Mouse (Mus musculus): Measurements from ENCODE around the gene Ikzf3. TPM values are rescaled to one million over a fixed set of nuclear protein-coding genes. Genes with fewer than 3 reads are reported as not detected.
A peak's percentile ranks its signal among the peaks of the same experiment; 100 is the strongest.

Ikzf3 gene
- polyA plus RNA-seq, 1 experiment from 2014 or later, result 0.73 TPM

- H3K9ac ChIP-seq (ENCODE audit: low read depth, low read length), result peak within 1 kb of the TSS; percentile 61
- peak within 1 kb of the TSS; percentile 73 for H3K4me3 ChIP-seq (ENCODE audit: low read length)
- WGBS, result 1% methylated on average over 51 of the region's 51 CpGs
- peak within 1 kb of the TSS; percentile 52; the same call in 1 of the 2 replicates for H3K27ac ChIP-seq (ENCODE audit: low read depth, low read length)
- H3K4me1 ChIP-seq (ENCODE audit: control insufficient read depth, insufficient read depth, low read length), result peaks cover 4% of the 10 kb centered on the region; the same call in 1 of the 2 replicates
- no peaks in the 10 kb centered on the region for H3K9me3 ChIP-seq (ENCODE audit: control insufficient read depth, low read length)
- H3K36me3 ChIP-seq (ENCODE audit: control insufficient read depth, insufficient read depth, low read length), result no peaks in the 10 kb centered on the region
- ATAC-seq (ENCODE audit: low FRiP score, low TSS enrichment), result peak; percentile 97
- H3K4me2 ChIP-seq (replicated peaks; ENCODE audit: low read depth, low read length), result peak within 1 kb of the TSS; percentile 78
- H3K27me3 ChIP-seq (ENCODE audit: control insufficient read depth, insufficient read depth, low read length), result peaks cover 29% of the 10 kb centered on the region
These were observed 5.4 kb upstream of the Ikzf3 start, which contains the start of gene Zpbp2 for GRCm38 (mm10) chr11:98550975-98551828. Zpbp2 (plus strand) TSS chr11:98551097.

GRCm38 (mm10) chr11:98550311-98550974 is 4.6 kb upstream of the Ikzf3 start:
- Histone ChIP-seq H3K4me2 (replicated peaks; ENCODE audit: low read depth, low read length) (peak overlapping the region; percentile 78), H3K4me3 (ENCODE audit: low read length) (peak overlapping the region; percentile 73), H3K36me3 (ENCODE audit: control insufficient read depth, insufficient read depth, low read length) (no peaks in the 10 kb centered on the region), H3K9me3 (ENCODE audit: control insufficient read depth, low read length) (no peaks in the 10 kb centered on the region), H3K27ac (ENCODE audit: low read depth, low read length) (no peak overlapping the region; the same call in 1 of the 2 replicates), H3K27me3 (ENCODE audit: control insufficient read depth, insufficient read depth, low read length) (peaks cover 36% of the 10 kb centered on the region), H3K4me1 (ENCODE audit: control insufficient read depth, insufficient read depth, low read length) (peaks cover 4% of the 10 kb centered on the region; the same call in 1 of the 2 replicates), H3K9ac (ENCODE audit: low read depth, low read length) (0 out of 2 replicates have a peak overlapping the region, but pooled peaks have one; percentile 15)
- ATAC-seq (ENCODE audit: low FRiP score, low TSS enrichment), result no peak
- WGBS, result 19% methylated on average over 20 of the region's 20 CpGs

GRCm38 (mm10) chr11:98549363-98549762 is 3.5 kb upstream of the Ikzf3 start:
- H3K4me1 ChIP-seq (ENCODE audit: control insufficient read depth, insufficient read depth, low read length), result peaks cover 4% of the 10 kb centered on the region; the same call in 1 of the 2 replicates
- 73% methylated on average over 4 of the region's 4 CpGs for WGBS
- no peak overlapping the region for H3K27ac ChIP-seq (ENCODE audit: low read depth, low read length)
- no peak for ATAC-seq (ENCODE audit: low FRiP score, low TSS enrichment)
- H3K27me3 ChIP-seq (ENCODE audit: control insufficient read depth, insufficient read depth, low read length), result peaks cover 38% of the 10 kb centered on the region
- H3K4me3 ChIP-seq (ENCODE audit: low read length), result no peak overlapping the region
- H3K9me3 ChIP-seq (ENCODE audit: control insufficient read depth, low read length), result no peaks in the 10 kb centered on the region
- no peak overlapping the region for H3K4me2 ChIP-seq (replicated peaks; ENCODE audit: low read depth, low read length)
- no peak overlapping the region for H3K9ac ChIP-seq (ENCODE audit: low read depth, low read length)
- no peaks in the 10 kb centered on the region for H3K36me3 ChIP-seq (ENCODE audit: control insufficient read depth, insufficient read depth, low read length)

- no peak overlapping the region for H3K9ac ChIP-seq (ENCODE audit: low read depth, low read length)
- ATAC-seq (ENCODE audit: low FRiP score, low TSS enrichment), result no peak
- H3K27ac ChIP-seq (ENCODE audit: low read depth, low read length), result no peak overlapping the region
- peaks cover 4% of the 10 kb centered on the region; the same call in 1 of the 2 replicates for H3K4me1 ChIP-seq (ENCODE audit: control insufficient read depth, insufficient read depth, low read length)
- H3K36me3 ChIP-seq (ENCODE audit: control insufficient read depth, insufficient read depth, low read length), result no peaks in the 10 kb centered on the region
- 62% methylated on average over 3 of the region's 3 CpGs for WGBS
- no peaks in the 10 kb centered on the region for H3K9me3 ChIP-seq (ENCODE audit: control insufficient read depth, low read length)
- peaks cover 54% of the 10 kb centered on the region for H3K27me3 ChIP-seq (ENCODE audit: control insufficient read depth, insufficient read depth, low read length)
- no peak overlapping the region for H3K4me3 ChIP-seq (ENCODE audit: low read length)
- H3K4me2 ChIP-seq (replicated peaks; ENCODE audit: low read depth, low read length), result no peak overlapping the region
These were observed 1.5 kb upstream of the Ikzf3 start for GRCm38 (mm10) chr11:98547308-98547693.

- Histone ChIP-seq H3K27ac (ENCODE audit: low read depth, low read length) (no peak overlapping the region), H3K4me2 (replicated peaks; ENCODE audit: low read depth, low read length) (no peak overlapping the region), H3K9me3 (ENCODE audit: control insufficient read depth, low read length) (no peaks in the 10 kb centered on the region), H3K9ac (ENCODE audit: low read depth, low read length) (no peak overlapping the region), H3K4me1 (ENCODE audit: control insufficient read depth, insufficient read depth, low read length) (peaks cover 4% of the 10 kb centered on the region; the same call in 1 of the 2 replicates), H3K36me3 (ENCODE audit: control insufficient read depth, insufficient read depth, low read length) (no peaks in the 10 kb centered on the region), H3K4me3 (ENCODE audit: low read length) (no peak overlapping the region), H3K27me3 (ENCODE audit: control insufficient read depth, insufficient read depth, low read length) (peaks cover 54% of the 10 kb centered on the region)
- 41% methylated on average over 12 of the region's 12 CpGs for WGBS
- no peak for ATAC-seq (ENCODE audit: low FRiP score, low TSS enrichment)
These were observed 887 bp upstream of the Ikzf3 start for GRCm38 (mm10) chr11:98546529-98547307.

GRCm38 (mm10) chr11:98544890-98545677 is 747 bp downstream of the Ikzf3 start:
- ATAC-seq (ENCODE audit: low FRiP score, low TSS enrichment), result no peak
- WGBS, result 3% methylated on average over 16 of the region's 16 CpGs
- H3K9me3 ChIP-seq (ENCODE audit: control insufficient read depth, low read length), result 0 out of 2 replicates have a peak, but pooled peaks cover 2% of the 10 kb centered on the region
- no peaks in the 10 kb centered on the region for H3K4me1 ChIP-seq (ENCODE audit: control insufficient read depth, insufficient read depth, low read length)
- H3K27me3 ChIP-seq (ENCODE audit: control insufficient read depth, insufficient read depth, low read length), result peaks cover 50% of the 10 kb centered on the region
- no peaks in the 10 kb centered on the region for H3K36me3 ChIP-seq (ENCODE audit: control insufficient read depth, insufficient read depth, low read length)
- peak overlapping the region; percentile 73 for H3K4me2 ChIP-seq (replicated peaks; ENCODE audit: low read depth, low read length)
- peak overlapping the region; percentile 44; the same call in 1 of the 2 replicates for H3K9ac ChIP-seq (ENCODE audit: low read depth, low read length)
- peak overlapping the region; percentile 41 for H3K4me3 ChIP-seq (ENCODE audit: low read length)
- H3K27ac ChIP-seq (ENCODE audit: low read depth, low read length), result no peak overlapping the region

- ATAC-seq (ENCODE audit: low FRiP score, low TSS enrichment), result no peak
- no peak overlapping the region for H3K27ac ChIP-seq (ENCODE audit: low read depth, low read length)
- H3K4me3 ChIP-seq (ENCODE audit: low read length), result no peak overlapping the region
- peaks cover 41% of the 10 kb centered on the region for H3K27me3 ChIP-seq (ENCODE audit: control insufficient read depth, insufficient read depth, low read length)
- no peaks in the 10 kb centered on the region for H3K4me1 ChIP-seq (ENCODE audit: control insufficient read depth, insufficient read depth, low read length)
- H3K4me2 ChIP-seq (replicated peaks; ENCODE audit: low read depth, low read length), result no peak overlapping the region
- no peaks in the 10 kb centered on the region for H3K36me3 ChIP-seq (ENCODE audit: control insufficient read depth, insufficient read depth, low read length)
- 0 out of 2 replicates have a peak, but pooled peaks cover 2% of the 10 kb centered on the region for H3K9me3 ChIP-seq (ENCODE audit: control insufficient read depth, low read length)
- WGBS, result 68% methylated on average over 1 of the region's 1 CpGs
- H3K9ac ChIP-seq (ENCODE audit: low read depth, low read length), result no peak overlapping the region
These were observed 2.4 kb downstream of the Ikzf3 start for GRCm38 (mm10) chr11:98543414-98543813.

GRCm38 (mm10) chr11:98542553-98542952 is 3.3 kb downstream of the Ikzf3 start:
- no peak for ATAC-seq (ENCODE audit: low FRiP score, low TSS enrichment)
- 76% methylated on average over 8 of the region's 8 CpGs for WGBS
- H3K9me3 ChIP-seq (ENCODE audit: control insufficient read depth, low read length), result 0 out of 2 replicates have a peak, but pooled peaks cover 2% of the 10 kb centered on the region
- no peaks in the 10 kb centered on the region for H3K4me1 ChIP-seq (ENCODE audit: control insufficient read depth, insufficient read depth, low read length)
- H3K36me3 ChIP-seq (ENCODE audit: control insufficient read depth, insufficient read depth, low read length), result no peaks in the 10 kb centered on the region
- no peak overlapping the region for H3K4me2 ChIP-seq (replicated peaks; ENCODE audit: low read depth, low read length)
- no peak overlapping the region for H3K27ac ChIP-seq (ENCODE audit: low read depth, low read length)
- H3K4me3 ChIP-seq (ENCODE audit: low read length), result no peak overlapping the region
- H3K9ac ChIP-seq (ENCODE audit: low read depth, low read length), result no peak overlapping the region
- H3K27me3 ChIP-seq (ENCODE audit: control insufficient read depth, insufficient read depth, low read length), result peaks cover 38% of the 10 kb centered on the region

Data from kidney, embryonic 14.5 days (tissue).